Mouse (Mus musculus): Measurements from ENCODE around the gene Rab3il1.
"Not testable (repeated sequence)": the region's sequence is repeated elsewhere in the genome, so short reads cannot be mapped to it uniquely, and the experiment has no call there.

Gene Rab3il1

GRCm38 (mm10) chr19:10001206-10001969 is at the start of gene Rab3il1, which contains the start of gene Best1:
TSS of gene Rab3il1 (plus strand) at chr19:10001669.
TSS of gene Best1 (minus strand) at chr19:10001633.
- no peak for DNase-seq

DNA sequence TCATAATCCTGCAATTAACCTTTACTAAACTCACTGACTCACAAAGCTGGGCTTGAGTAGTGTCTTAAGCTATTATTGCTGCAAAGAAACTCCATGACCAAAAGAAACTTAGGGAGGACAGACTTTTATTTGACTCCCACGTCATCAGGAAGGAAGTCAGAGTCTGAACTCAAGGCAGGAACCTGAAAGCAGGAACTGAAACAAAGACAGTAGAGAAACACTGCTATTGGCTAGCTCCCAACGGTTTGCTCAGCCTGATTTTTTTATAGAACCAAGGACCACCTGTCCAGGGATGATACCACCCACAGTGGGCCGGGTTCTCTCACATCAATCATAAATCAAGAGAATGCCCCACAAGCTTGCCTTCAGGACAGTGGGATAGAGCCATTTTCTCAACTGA is 49.1 kb upstream of the Rab3il1 start:
- DNase-seq, result no peak

DNA sequence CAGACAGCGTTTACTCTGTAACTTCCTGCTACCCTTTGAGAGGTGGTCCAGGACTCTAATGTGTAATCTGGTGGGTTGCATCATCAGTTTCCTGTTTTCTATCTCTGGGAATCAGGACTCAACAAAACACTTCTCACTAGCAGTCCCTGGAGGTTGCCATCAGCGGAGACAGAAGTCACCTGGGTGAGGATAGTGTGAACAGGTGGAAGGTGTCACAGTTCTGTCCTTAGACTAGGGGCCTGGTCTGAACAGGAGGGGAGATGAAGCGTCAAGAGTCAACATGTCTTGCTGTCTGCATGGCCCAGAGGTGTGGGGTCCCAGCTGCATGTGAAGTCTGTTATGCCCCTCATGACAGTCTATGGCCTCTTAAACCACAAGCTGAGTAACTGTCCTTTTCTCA is 48.6 kb upstream of the Rab3il1 start:
- no peak for DNase-seq

DNA sequence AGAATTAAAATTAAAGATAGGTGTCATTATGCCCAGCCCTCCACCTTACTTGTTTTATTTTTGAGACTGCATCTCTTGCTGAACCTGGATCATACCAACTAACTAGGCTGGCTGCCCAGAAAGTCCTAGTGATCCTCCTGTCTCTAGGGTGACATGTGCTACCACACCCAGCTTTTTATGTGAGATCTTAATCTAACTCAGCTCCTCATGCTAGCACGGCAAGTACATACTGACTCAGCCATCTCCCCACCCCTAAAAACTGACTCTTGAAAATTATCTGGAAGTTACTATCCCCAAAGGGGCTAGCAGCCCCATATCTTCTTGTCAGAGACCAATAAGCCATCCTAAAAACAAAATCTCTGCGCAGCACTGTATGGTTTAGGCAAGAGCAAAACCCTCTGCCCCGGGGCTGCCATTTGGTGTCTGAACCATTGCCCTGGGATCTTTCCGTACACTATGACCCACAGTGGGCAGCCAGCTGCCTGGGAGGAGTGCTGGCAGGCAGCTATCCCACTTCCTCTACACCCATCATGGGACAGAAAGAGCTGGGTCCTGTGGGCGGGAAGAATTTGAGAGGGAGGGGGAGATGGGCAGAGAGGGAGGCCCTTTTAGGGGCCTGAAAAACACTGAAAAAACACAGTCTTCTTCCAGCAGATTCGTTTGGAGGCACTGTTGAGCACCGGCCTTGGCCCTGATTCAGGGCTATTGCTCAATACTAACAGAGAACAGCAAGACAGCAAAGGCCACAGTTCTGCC is 47.2 kb upstream of the Rab3il1 start:
- peak; percentile 64 for DNase-seq

GRCm38 (mm10) chr19:9954811-9955202 is 46.7 kb upstream of the Rab3il1 start:
- DNase-seq, result peak; percentile 28

- DNase-seq, result no peak
Measured at GRCm38 (mm10) chr19:9955438-9955837, 46.0 kb upstream of the Rab3il1 start.

- peak; percentile 23 for DNase-seq
Measured at GRCm38 (mm10) chr19:9956624-9957388, 44.7 kb upstream of the Rab3il1 start.

GRCm38 (mm10) chr19:9957965-9958364 is 43.5 kb upstream of the Rab3il1 start:
- DNase-seq, result no peak

- no peak for DNase-seq
Measured at GRCm38 (mm10) chr19:9960769-9961168, 40.7 kb upstream of the Rab3il1 start.

DNA sequence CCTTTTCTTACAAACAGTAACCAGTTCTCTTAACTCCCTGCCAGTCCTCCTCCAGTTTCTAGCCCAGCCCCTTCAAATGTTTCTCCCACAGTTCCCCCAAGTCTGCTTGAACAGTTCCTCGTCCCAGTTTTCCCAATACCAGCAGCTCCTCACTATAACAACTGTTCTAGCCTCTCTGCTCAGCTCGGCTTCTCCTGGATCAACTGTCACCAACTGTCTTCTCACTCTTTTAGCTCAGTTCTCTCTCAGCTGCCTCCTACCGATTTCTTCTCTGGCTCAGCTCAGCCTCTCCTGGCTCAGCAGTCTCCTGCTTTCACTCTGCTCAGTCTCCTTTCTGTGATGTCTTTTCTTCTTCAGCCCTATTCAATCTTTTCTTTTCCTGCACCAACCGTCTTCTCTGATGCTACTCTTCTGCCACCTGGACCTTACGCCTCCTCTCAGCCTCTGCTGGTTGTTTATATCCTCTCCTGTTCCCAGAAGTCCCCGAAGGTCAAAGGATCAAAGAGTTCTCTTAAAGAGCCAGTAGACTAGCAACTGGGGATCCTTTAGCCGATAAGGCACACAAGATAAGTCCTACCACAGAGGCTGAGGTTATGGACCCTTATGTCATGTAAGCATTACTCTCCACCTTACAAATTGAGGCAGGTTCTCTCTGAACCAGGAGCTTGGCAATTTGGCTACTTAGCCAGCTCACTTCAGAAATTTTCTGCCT is 37.1 kb upstream of the Rab3il1 start:
- DNase-seq, result no peak

GRCm38 (mm10) chr19:9966096-9966867 is 35.2 kb upstream of the Rab3il1 start:
- DNase-seq, result no peak

DNA sequence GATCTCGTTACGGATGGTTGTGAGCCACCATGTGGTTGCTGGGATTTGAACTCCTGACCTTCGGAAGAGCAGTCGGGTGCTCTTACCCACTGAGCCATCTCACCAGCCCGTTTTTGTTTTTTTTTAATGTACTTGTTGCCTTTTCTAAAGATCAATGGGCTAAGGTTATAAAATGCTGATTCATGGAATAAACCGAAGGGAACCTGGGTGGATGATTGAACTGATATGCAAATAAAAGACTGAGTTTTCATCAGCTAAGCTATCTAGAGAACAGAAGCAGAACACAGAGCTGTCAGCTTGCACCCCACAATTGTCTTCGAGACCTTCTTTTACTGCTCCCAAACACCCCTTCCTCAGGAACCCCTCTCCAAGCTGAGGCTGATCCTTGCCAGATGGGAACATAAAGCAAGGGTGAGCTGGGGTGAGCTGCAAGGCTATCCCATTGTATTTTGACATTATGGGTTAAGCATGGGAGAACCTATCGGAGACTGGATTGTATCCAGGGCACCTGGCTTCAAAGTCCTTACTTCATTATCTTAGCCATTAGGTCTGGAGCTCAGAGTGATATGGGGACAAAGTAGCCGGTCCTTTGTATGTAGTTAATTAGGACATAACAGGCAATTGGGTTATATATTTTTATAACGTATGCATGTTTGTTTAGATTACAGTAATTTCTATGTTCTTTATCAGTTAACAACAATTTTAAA is 33.2 kb upstream of the Rab3il1 start:
- DNase-seq, result no peak

GRCm38 (mm10) chr19:9974853-9975252 is 26.6 kb upstream of the Rab3il1 start:
- DNase-seq, result not testable (repeated sequence)

- DNase-seq, result peak; percentile 39
Measured at GRCm38 (mm10) chr19:9977085-9977484, 24.4 kb upstream of the Rab3il1 start.

GRCm38 (mm10) chr19:9978431-9978951 is 23.0 kb upstream of the Rab3il1 start:
- peak; percentile 90 for DNase-seq

DNA sequence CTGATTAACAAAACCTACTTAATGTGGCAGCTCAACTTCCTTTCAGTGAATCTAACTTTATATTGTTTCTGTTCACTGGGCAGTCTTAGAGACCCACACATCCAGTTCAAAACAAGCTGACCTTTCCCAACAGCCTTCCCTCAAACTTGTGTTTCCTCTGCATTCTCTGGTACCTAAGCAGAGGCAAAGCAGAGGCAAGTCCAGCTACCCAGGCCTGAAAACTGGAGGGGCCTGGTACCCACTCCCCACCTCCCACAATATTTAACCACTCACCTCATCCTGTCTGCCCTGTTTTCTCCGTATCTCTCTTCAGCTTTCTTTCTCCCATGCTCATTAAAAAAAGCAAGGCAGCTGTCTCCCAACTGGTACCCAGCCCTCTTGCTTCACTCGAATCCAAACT is 22.3 kb upstream of the Rab3il1 start:
- no peak for DNase-seq

DNA sequence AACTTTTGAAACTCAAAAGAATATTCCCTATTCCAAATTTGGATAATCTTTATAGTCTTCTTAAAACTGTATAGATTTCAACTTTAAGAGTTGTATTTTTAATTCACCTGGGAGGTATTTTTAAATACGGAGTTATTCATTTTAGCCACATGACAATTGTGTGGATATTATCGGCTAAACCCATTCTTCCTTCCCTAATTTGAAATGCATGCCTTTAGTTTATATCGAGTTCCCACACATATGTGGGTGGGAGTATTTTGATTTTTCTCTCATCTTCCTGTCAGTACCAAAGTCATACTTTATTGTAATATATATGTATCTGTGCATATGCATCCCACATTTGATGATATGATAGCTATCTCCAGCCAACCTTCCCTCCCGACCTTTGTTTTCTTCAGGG is 21.2 kb upstream of the Rab3il1 start, which contains the start of gene Fth1:
TSS of gene Fth1 (plus strand) at position 341 of the 400 bp plus-strand sequence.
- DNase-seq, result no peak

DNA sequence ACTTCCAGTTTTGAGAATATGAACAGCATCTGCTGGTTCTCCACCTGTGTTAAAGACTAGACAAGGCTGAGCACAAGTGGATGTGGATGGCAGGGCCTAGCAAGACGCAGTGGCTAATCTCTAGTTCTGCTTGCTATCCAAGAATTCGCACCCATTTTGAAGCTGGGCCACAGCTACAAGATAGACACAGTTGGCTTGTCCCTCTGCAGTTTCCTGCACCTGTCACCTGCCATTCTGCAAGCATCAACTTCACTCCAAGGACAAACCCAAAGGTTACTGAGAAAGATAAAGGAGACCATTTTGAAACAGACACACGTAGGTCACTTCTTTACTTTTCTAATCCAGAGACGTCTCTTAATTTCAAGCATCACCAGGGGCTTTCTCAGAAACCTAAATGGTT is 19.8 kb upstream of the Rab3il1 start:
- DNase-seq, result peak; percentile 30

DNA sequence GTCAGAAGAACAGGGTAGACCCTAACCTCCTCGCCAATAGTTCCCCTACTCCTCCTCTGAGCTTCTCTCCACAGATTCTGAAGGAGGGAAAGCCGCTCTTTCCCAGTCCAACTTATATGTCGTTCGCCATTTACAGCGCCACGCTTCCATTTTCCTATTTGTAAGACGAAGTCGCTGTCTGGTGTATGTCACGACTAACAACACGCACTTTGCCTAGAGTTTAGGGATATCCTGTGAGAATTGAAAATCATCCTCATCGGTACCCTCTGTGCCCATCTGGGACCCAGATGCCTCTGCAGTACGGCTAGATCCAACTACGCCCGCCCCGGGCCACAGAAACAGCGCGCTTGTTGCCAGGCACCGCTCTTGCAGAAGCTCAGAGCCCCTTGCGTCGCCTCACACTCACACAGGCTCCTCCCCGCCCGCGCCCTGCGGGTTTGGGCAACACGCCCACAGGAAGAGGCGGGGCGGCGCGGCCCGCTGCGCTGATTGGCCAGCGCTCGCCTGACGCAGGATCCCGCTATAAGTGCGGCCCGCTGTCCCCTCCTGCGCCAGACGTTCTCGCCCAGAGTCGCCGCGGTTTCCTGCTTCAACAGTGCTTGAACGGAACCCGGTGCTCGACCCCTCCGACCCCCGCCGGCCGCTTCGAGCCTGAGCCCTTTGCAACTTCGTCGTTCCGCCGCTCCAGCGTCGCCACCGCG is 19.2 kb upstream of the Rab3il1 start:
- DNase-seq, result peak; percentile 99

GRCm38 (mm10) chr19:9982852-9983542 is 18.5 kb upstream of the Rab3il1 start:
- peak; percentile 90 for DNase-seq

All from liver (tissue).